Mouse (Mus musculus): Measurements from ENCODE around the gene Thbs4. TPM values are rescaled to one million over a fixed set of nuclear protein-coding genes. Genes with fewer than 3 reads are reported as not detected.
A peak's percentile ranks its signal among the peaks of the same experiment; 100 is the strongest.
"Not testable (repeated sequence)": the region's sequence is repeated elsewhere in the genome, so short reads cannot be mapped to it uniquely, and the experiment has no call there.

The Thbs4 gene
- not detected in 2 replicates for polyA plus RNA-seq (2012; ENCODE audit: insufficient read depth, insufficient read length, low replicate concordance, missing spikeins)

- Histone ChIP-seq H3K4me1 (ENCODE audit: control insufficient read depth, insufficient read depth, low read length) (peaks cover 6% of the 10 kb centered on the region; the same call in 1 of the 2 replicates), H3K4me3 (ENCODE audit: insufficient read depth, low read depth, low read length) (peak within 1 kb of the TSS; percentile 4; the same call in 1 of the 2 replicates), H3K27ac (ENCODE audit: insufficient read depth, low read depth, low read length) (no peak within 1 kb of the TSS)
- WGBS = 15% methylated on average over 43 of the region's 45 CpGs
- TF ChIP-seq POLR2A (IDR thresholded peaks at IDR 0.05; ENCODE audit: insufficient read depth, low read depth, low read length) (no peak), CTCF (IDR thresholded peaks at IDR 0.05; ENCODE audit: insufficient read depth, low read depth, low read length) (no peak)
Measured at GRCm38 (mm10) chr13:92794462-92795214, at the start of gene Thbs4. Thbs4 (minus strand) TSS chr13:92794818.

DNA sequence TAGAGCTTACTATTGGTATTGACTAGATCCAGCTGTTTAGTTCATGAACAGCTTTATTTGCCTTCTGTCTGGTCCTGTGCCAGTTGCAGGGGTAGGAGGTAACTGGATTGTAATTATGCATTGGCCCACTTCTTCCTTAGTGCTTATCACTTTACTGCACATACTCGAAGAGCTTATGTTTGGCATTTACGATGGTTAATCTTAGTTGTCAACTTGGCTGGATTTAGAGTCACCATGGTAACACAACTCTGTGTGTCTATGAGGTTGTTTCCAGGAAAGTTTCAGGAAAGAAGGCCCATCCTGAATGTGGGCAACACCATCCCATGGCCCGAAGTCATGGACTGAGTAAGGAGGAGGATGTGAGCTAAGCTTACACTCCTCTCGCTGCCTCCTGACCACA lies 38.5 kb upstream of the Thbs4 start:
- no peaks in the 10 kb centered on the region for H3K4me1 ChIP-seq (ENCODE audit: control insufficient read depth, insufficient read depth, low read length)
- no peak overlapping the region for H3K4me3 ChIP-seq (ENCODE audit: insufficient read depth, low read depth, low read length)
- H3K27ac ChIP-seq (ENCODE audit: insufficient read depth, low read depth, low read length) = no peak overlapping the region
- 70% methylated on average over 4 of the region's 4 CpGs for WGBS
- TF ChIP-seq POLR2A (IDR thresholded peaks at IDR 0.05; ENCODE audit: insufficient read depth, low read depth, low read length) (no peak), CTCF (IDR thresholded peaks at IDR 0.05; ENCODE audit: insufficient read depth, low read depth, low read length) (no peak)

GRCm38 (mm10) chr13:92828820-92829219 lies 34.2 kb upstream of the Thbs4 start:
- Histone ChIP-seq H3K4me3 (ENCODE audit: insufficient read depth, low read depth, low read length) (no peak overlapping the region), H3K4me1 (ENCODE audit: control insufficient read depth, insufficient read depth, low read length) (no peaks in the 10 kb centered on the region), H3K27ac (ENCODE audit: insufficient read depth, low read depth, low read length) (no peak overlapping the region)
- TF ChIP-seq CTCF (IDR thresholded peaks at IDR 0.05; ENCODE audit: insufficient read depth, low read depth, low read length) (no peak), POLR2A (IDR thresholded peaks at IDR 0.05; ENCODE audit: insufficient read depth, low read depth, low read length) (no peak)
- WGBS = 20% methylated on average over 10 of the region's 10 CpGs

GRCm38 (mm10) chr13:92817357-92817756 lies 22.7 kb upstream of the Thbs4 start:
- Histone ChIP-seq H3K4me1 (ENCODE audit: control insufficient read depth, insufficient read depth, low read length) (no peaks in the 10 kb centered on the region), H3K27ac (ENCODE audit: insufficient read depth, low read depth, low read length) (no peak overlapping the region), H3K4me3 (ENCODE audit: insufficient read depth, low read depth, low read length) (no peak overlapping the region)
- TF ChIP-seq CTCF (IDR thresholded peaks at IDR 0.05; ENCODE audit: insufficient read depth, low read depth, low read length) = no peak
- 79% methylated on average over 3 of the region's 3 CpGs for WGBS

DNA sequence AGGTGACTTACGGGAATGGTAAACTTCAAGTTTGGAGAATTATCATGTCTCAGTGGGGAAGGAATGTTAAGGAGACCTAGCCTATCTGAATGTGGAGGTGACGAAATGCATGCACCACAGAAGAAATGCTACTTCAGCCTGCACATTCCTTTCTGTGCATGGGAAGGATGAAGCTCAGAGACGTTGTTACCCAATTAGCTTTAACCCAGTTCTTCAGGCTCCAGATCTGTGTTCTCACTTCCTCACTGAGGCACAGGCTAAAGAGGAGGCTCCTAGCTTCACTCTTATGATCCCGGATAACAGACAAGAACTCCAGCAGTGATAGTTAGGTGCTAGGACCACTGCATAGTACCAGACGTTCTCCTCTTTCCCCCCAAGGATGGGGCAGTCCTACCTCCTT lies 21.7 kb upstream of the Thbs4 start:
- H3K27ac ChIP-seq (ENCODE audit: insufficient read depth, low read depth, low read length) = no peak overlapping the region
- no peaks in the 10 kb centered on the region for H3K4me1 ChIP-seq (ENCODE audit: control insufficient read depth, insufficient read depth, low read length)
- no peak overlapping the region for H3K4me3 ChIP-seq (ENCODE audit: insufficient read depth, low read depth, low read length)
- TF ChIP-seq POLR2A (IDR thresholded peaks at IDR 0.05; ENCODE audit: insufficient read depth, low read depth, low read length) (no peak), CTCF (IDR thresholded peaks at IDR 0.05; ENCODE audit: insufficient read depth, low read depth, low read length) (no peak)
- WGBS = 87% methylated on average over 5 of the region's 5 CpGs

DNA sequence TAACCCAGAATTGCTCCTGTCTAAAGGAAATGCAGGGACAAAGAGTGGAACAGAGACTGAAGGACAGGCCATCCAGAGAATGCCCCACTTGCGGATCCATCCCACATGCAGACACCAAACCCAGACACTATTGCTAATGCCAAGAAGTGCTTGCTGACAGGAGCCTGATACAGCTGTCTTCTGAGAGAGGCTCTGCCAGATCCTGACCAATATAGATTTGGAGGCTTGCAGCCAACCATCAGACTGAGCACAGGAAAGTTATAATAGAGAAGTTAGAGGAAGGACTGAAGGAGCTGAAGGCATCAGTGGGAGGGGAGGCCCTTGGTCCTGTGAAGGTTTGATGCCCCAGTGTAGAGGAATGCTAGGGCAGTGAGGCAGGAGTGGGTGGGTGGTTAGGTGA lies 16.0 kb upstream of the Thbs4 start:
- WGBS = 100% methylated on average over 1 of the region's 1 CpGs
- not testable (repeated sequence) for H3K4me3 ChIP-seq (ENCODE audit: insufficient read depth, low read depth, low read length); H3K27ac ChIP-seq (ENCODE audit: insufficient read depth, low read depth, low read length); H3K4me1 ChIP-seq (ENCODE audit: control insufficient read depth, insufficient read depth, low read length)

DNA sequence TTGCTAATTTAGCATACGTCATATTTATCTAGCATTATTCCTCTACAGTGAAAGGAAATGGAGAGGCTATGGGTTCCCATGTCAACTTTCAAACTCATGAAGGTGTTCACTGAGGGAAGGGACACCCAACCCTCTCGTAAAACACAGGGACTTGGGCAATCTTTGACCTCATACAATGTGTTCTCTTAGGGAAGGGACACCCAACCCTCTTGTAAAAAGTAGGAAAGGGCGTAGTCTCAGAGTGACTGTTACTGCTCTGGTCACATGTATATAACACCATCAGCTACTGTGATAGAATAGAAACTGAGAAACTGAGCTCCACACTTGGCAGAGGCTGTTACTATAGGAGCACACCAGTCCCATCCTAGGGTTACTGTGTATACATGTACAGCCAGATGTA lies 13.2 kb upstream of the Thbs4 start:
- 93% methylated on average over 3 of the region's 3 CpGs for WGBS
- no peak overlapping the region for H3K4me3 ChIP-seq (ENCODE audit: insufficient read depth, low read depth, low read length)
- H3K4me1 ChIP-seq (ENCODE audit: control insufficient read depth, insufficient read depth, low read length) = no peaks in the 10 kb centered on the region
- H3K27ac ChIP-seq (ENCODE audit: insufficient read depth, low read depth, low read length) = no peak overlapping the region
- TF ChIP-seq CTCF (IDR thresholded peaks at IDR 0.05; ENCODE audit: insufficient read depth, low read depth, low read length) = no peak
- no peak for TF ChIP-seq POLR2A (IDR thresholded peaks at IDR 0.05; ENCODE audit: insufficient read depth, low read depth, low read length)

DNA sequence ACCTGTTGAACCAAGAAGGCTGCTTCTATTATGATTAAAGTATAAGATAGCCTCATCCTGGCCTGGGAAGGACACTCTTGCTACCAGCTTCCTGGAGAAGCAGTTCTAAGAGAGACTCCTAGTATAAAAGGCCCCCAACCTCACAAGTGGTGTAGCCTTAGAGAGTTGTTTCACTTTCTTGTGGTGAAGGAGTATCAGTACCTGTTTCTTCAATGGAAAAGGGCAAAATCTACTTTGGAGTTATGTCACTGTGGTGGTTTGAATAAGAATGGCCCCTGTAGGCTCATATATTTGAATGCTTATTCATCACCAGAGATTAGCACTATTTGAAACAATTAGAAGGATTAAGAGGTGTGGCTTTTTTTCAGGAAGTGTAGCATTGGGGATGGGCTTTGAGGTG lies 12.2 kb upstream of the Thbs4 start:
- TF ChIP-seq POLR2A (IDR thresholded peaks at IDR 0.05; ENCODE audit: insufficient read depth, low read depth, low read length) (no peak), CTCF (IDR thresholded peaks at IDR 0.05; ENCODE audit: insufficient read depth, low read depth, low read length) (no peak)
- no peaks in the 10 kb centered on the region for H3K4me1 ChIP-seq (ENCODE audit: control insufficient read depth, insufficient read depth, low read length)
- no peak overlapping the region for H3K27ac ChIP-seq (ENCODE audit: insufficient read depth, low read depth, low read length)
- no peak overlapping the region for H3K4me3 ChIP-seq (ENCODE audit: insufficient read depth, low read depth, low read length)

DNA sequence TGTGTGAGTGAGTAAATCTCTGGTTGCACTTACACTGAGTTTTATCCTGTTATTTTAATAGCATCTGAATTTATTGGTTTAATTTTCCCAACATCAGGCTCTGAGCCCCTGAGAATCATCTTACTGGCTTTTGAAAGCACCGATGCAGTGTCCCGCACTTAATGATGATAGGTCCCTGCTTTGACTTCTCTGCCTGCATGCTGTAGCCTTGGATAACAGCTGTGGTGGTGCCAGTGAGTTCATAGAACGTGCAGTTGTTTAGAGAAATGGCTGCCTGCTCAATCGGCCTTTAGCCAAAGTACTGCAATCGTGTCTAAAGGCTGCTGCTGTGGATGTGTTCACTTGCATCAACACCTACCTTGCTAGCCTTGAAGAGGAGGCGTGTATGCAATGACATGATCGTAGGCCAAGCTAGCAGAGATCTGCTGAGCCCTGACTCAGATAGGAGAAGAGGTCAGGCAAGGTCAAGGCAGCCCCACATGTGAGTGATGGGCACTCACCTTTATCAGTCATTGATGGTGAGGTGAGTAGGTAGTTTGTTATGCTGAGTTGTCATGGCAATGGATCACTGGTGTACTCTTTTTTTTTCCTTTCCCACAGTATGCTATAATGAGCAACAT lies 4.8 kb upstream of the Thbs4 start:
- TF ChIP-seq POLR2A (IDR thresholded peaks at IDR 0.05; ENCODE audit: insufficient read depth, low read depth, low read length) = no peak
- no peak for TF ChIP-seq CTCF (IDR thresholded peaks at IDR 0.05; ENCODE audit: insufficient read depth, low read depth, low read length)
- H3K4me3 ChIP-seq (ENCODE audit: insufficient read depth, low read depth, low read length) = no peak overlapping the region
- H3K4me1 ChIP-seq (ENCODE audit: control insufficient read depth, insufficient read depth, low read length) = peaks cover 4% of the 10 kb centered on the region; the same call in 1 of the 2 replicates
- WGBS = 70% methylated on average over 7 of the region's 7 CpGs
- H3K27ac ChIP-seq (ENCODE audit: insufficient read depth, low read depth, low read length) = no peak overlapping the region

Measured in olfactory bulb, adult 2 months (tissue).